Mouse (Mus musculus) stomach, postnatal 0 days (tissue): ENCODE measurements around the gene Fgf18.

Experiments
- CTCF ChIP-seq: IDR thresholded peaks from 2 replicates; pipeline ENCODE4 v1.5.1; 2016; ENCODE audit warnings: antibody characterized with exemption, low read depth, mild to moderate bottlenecking, moderate library complexity
- EP300 ChIP-seq: optimal IDR thresholded peaks from 2 replicates; pipeline ENCODE3; 2016; ENCODE audit warnings: antibody characterized with exemption

- TF ChIP-seq CTCF (no peak), EP300 (no peak)
Measured at GRCm38 (mm10) chr11:33070520-33070919, 76.7 kb downstream of the Fgf18 start.
